Mouse (Mus musculus): Measurements from ENCODE around the gene Lck. TPM values are rescaled to one million over a fixed set of nuclear protein-coding genes. Genes with fewer than 3 reads are reported as not detected.

Gene Lck
- polyA plus RNA-seq, 1 experiment = 1.5 TPM

GRCm38 (mm10) chr4:129509650-129510049 lies 63.8 kb downstream of the Lck start:
- TF ChIP-seq MYOD1 (IDR thresholded peaks at IDR 0.05; ENCODE audit: control insufficient read depth, insufficient read length, low read depth) = no peak
- TF ChIP-seq CTCF (IDR thresholded peaks at IDR 0.05; ENCODE audit: control insufficient read depth, insufficient read depth, insufficient read length) = no peak
- TF ChIP-seq USF1 (IDR thresholded peaks at IDR 0.05; ENCODE audit: low read depth) = no peak
- no peak for TF ChIP-seq MYOG (IDR thresholded peaks at IDR 0.05; ENCODE audit: control insufficient read depth, extremely low read depth, insufficient read length)
- no peak for TF ChIP-seq CEBPB (IDR thresholded peaks at IDR 0.05; ENCODE audit: low read depth)
- TF ChIP-seq FOSL1 (IDR thresholded peaks at IDR 0.05; ENCODE audit: insufficient read depth, low read length, poor library complexity, severe bottlenecking) = no peak
- TF ChIP-seq MAX (IDR thresholded peaks at IDR 0.05) = no peak
- peaks cover 2% of the 10 kb centered on the region for H3K79me3 ChIP-seq (ENCODE audit: low read depth)
- no peaks in the 10 kb centered on the region for H3K27me3 ChIP-seq (ENCODE audit: control insufficient read depth, insufficient read depth, insufficient read length)

GRCm38 (mm10) chr4:129508834-129509600 lies 64.4 kb downstream of the Lck start:
- no peaks in the 10 kb centered on the region for H3K27me3 ChIP-seq (ENCODE audit: control insufficient read depth, insufficient read depth, insufficient read length)
- no peak overlapping the region for H3K4me3 ChIP-seq (ENCODE audit: insufficient read depth, poor library complexity, severe bottlenecking)
- TF ChIP-seq MAX (IDR thresholded peaks at IDR 0.05) (no peak), FOSL1 (IDR thresholded peaks at IDR 0.05; ENCODE audit: insufficient read depth, low read length, poor library complexity, severe bottlenecking) (no peak), MYOG (IDR thresholded peaks at IDR 0.05; ENCODE audit: control insufficient read depth, extremely low read depth, insufficient read length) (no peak), CEBPB (IDR thresholded peaks at IDR 0.05; ENCODE audit: low read depth) (no peak), USF1 (IDR thresholded peaks at IDR 0.05; ENCODE audit: low read depth) (no peak), CTCF (IDR thresholded peaks at IDR 0.05; ENCODE audit: control insufficient read depth, insufficient read depth, insufficient read length) (no peak), MYOD1 (IDR thresholded peaks at IDR 0.05; ENCODE audit: control insufficient read depth, insufficient read length, low read depth) (no peak)
- H3ac ChIP-seq (ENCODE audit: control insufficient read depth, insufficient read length, low read depth) = no peak overlapping the region
- no peaks in the 10 kb centered on the region for H3K36me3 ChIP-seq (ENCODE audit: control insufficient read depth, insufficient read depth)
- peaks cover 4% of the 10 kb centered on the region for H3K79me2 ChIP-seq (ENCODE audit: control insufficient read depth, insufficient read depth)
- H3K79me3 ChIP-seq (ENCODE audit: low read depth) = no peaks in the 10 kb centered on the region

More at GRCm38 (mm10) chr4:129509650-129510049, 63.8 kb downstream of the Lck start:
- H3K4me3 ChIP-seq (ENCODE audit: insufficient read depth, poor library complexity, severe bottlenecking) = no peak overlapping the region
- no peaks in the 10 kb centered on the region for H3K36me3 ChIP-seq (ENCODE audit: control insufficient read depth, insufficient read depth)
- H3K79me2 ChIP-seq (ENCODE audit: control insufficient read depth, insufficient read depth) = peaks cover 11% of the 10 kb centered on the region
- H3ac ChIP-seq (ENCODE audit: control insufficient read depth, insufficient read length, low read depth) = no peak overlapping the region

DNA sequence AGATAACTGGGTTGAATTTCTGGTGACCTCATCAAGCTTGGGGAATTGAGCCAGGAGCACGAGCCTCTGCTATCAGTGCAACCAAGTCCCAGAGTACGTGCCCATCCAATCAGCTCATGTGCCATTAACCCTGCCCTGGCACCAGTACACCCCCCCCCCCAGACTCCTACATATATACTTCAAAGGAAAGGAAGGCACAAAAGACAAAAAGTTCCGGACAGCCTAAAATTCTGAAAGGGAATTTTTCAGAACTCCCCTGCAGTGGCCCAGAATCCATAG lies 65.3 kb downstream of the Lck start:
- H3K27me3 ChIP-seq (ENCODE audit: control insufficient read depth, insufficient read depth, insufficient read length) = no peaks in the 10 kb centered on the region
- no peaks in the 10 kb centered on the region for H3K79me2 ChIP-seq (ENCODE audit: control insufficient read depth, insufficient read depth)
- H3ac ChIP-seq (ENCODE audit: control insufficient read depth, insufficient read length, low read depth) = no peak overlapping the region
- H3K36me3 ChIP-seq (ENCODE audit: control insufficient read depth, insufficient read depth) = no peaks in the 10 kb centered on the region
- H3K79me3 ChIP-seq (ENCODE audit: low read depth) = no peaks in the 10 kb centered on the region
- H3K4me3 ChIP-seq (ENCODE audit: insufficient read depth, poor library complexity, severe bottlenecking) = no peak overlapping the region
- TF ChIP-seq FOSL1 (IDR thresholded peaks at IDR 0.05; ENCODE audit: insufficient read depth, low read length, poor library complexity, severe bottlenecking) = no peak
- TF ChIP-seq CEBPB (IDR thresholded peaks at IDR 0.05; ENCODE audit: low read depth) = no peak
- TF ChIP-seq MYOG (IDR thresholded peaks at IDR 0.05; ENCODE audit: control insufficient read depth, extremely low read depth, insufficient read length) = no peak
- no peak for TF ChIP-seq MAX (IDR thresholded peaks at IDR 0.05)

- Histone ChIP-seq H3K36me3 (ENCODE audit: control insufficient read depth, insufficient read depth) (no peaks in the 10 kb centered on the region), H3K4me3 (ENCODE audit: insufficient read depth, poor library complexity, severe bottlenecking) (no peak overlapping the region), H3K79me3 (ENCODE audit: low read depth) (no peaks in the 10 kb centered on the region), H3K79me2 (ENCODE audit: control insufficient read depth, insufficient read depth) (no peaks in the 10 kb centered on the region), H3K27me3 (ENCODE audit: control insufficient read depth, insufficient read depth, insufficient read length) (no peaks in the 10 kb centered on the region), H3ac (ENCODE audit: control insufficient read depth, insufficient read length, low read depth) (no peak overlapping the region)
- TF ChIP-seq CEBPB (IDR thresholded peaks at IDR 0.05; ENCODE audit: low read depth) = no peak
- no peak for TF ChIP-seq CTCF (IDR thresholded peaks at IDR 0.05; ENCODE audit: control insufficient read depth, insufficient read depth, insufficient read length)
- no peak for TF ChIP-seq USF1 (IDR thresholded peaks at IDR 0.05; ENCODE audit: low read depth)
- TF ChIP-seq MYOD1 (IDR thresholded peaks at IDR 0.05; ENCODE audit: control insufficient read depth, insufficient read length, low read depth) = no peak
- TF ChIP-seq FOSL1 (IDR thresholded peaks at IDR 0.05; ENCODE audit: insufficient read depth, low read length, poor library complexity, severe bottlenecking) = no peak
- no peak for TF ChIP-seq MAX (IDR thresholded peaks at IDR 0.05)
- TF ChIP-seq MYOG (IDR thresholded peaks at IDR 0.05; ENCODE audit: control insufficient read depth, extremely low read depth, insufficient read length) = no peak
Observed at GRCm38 (mm10) chr4:129507434-129508236, 65.8 kb downstream of the Lck start.

GRCm38 (mm10) chr4:129505511-129505910 lies 67.9 kb downstream of the Lck start:
- Histone ChIP-seq H3K79me2 (ENCODE audit: control insufficient read depth, insufficient read depth) (no peaks in the 10 kb centered on the region), H3K79me3 (ENCODE audit: low read depth) (no peaks in the 10 kb centered on the region), H3ac (ENCODE audit: control insufficient read depth, insufficient read length, low read depth) (no peak overlapping the region), H3K4me3 (ENCODE audit: insufficient read depth, poor library complexity, severe bottlenecking) (no peak overlapping the region), H3K27me3 (ENCODE audit: control insufficient read depth, insufficient read depth, insufficient read length) (no peaks in the 10 kb centered on the region), H3K36me3 (ENCODE audit: control insufficient read depth, insufficient read depth) (no peaks in the 10 kb centered on the region)
- no peak for TF ChIP-seq MYOG (IDR thresholded peaks at IDR 0.05; ENCODE audit: control insufficient read depth, extremely low read depth, insufficient read length)
- TF ChIP-seq MAX (IDR thresholded peaks at IDR 0.05) = no peak
- TF ChIP-seq CTCF (IDR thresholded peaks at IDR 0.05; ENCODE audit: control insufficient read depth, insufficient read depth, insufficient read length) = no peak
- no peak for TF ChIP-seq MYOD1 (IDR thresholded peaks at IDR 0.05; ENCODE audit: control insufficient read depth, insufficient read length, low read depth)
